Mouse (Mus musculus): ENCODE data around the gene Lgals12. TPM values are rescaled to one million over a fixed set of nuclear protein-coding genes. Genes with fewer than 3 reads are reported as not detected.

Gene Lgals12
- polyA plus RNA-seq, 1 experiment from 2014 or later, result 1.2 TPM

Other genes starting within 250 kb of the Lgals12 start
- gene Spindoc, start 224.2 kb downstream of the Lgals12 start, polyA plus RNA-seq (2014; fragmentation: Nextera tagmentation; extraction: Ambion mirVana), result 24.5 and 35.8 TPM in 2 replicates
- gene 2700081O15Rik, start 189.6 kb downstream of the Lgals12 start, polyA plus RNA-seq (2014; fragmentation: Nextera tagmentation; extraction: Ambion mirVana), result 9.8 and 10.4 TPM in 2 replicates
- gene Rtn3, start 123.9 kb downstream of the Lgals12 start, polyA plus RNA-seq (2014; fragmentation: Nextera tagmentation; extraction: Ambion mirVana), result 127 and 131 TPM in 2 replicates
- 12.5 and 17.7 TPM in 2 replicates for gene Atl3, start 113.2 kb downstream of the Lgals12 start, polyA plus RNA-seq (2014; fragmentation: Nextera tagmentation; extraction: Ambion mirVana)
- gene Pla2g16, start 49.7 kb downstream of the Lgals12 start, polyA plus RNA-seq (2014; fragmentation: Nextera tagmentation; extraction: Ambion mirVana), result 7.4 and 8.1 TPM in 2 replicates
- gene Hrasls5, start 5.3 kb upstream of the Lgals12 start, polyA plus RNA-seq (2014; fragmentation: Nextera tagmentation; extraction: Ambion mirVana), result not detected in 2 replicates
- 0.29 and 0.92 TPM in 2 replicates for gene Slc22a19, start 104.1 kb upstream of the Lgals12 start, polyA plus RNA-seq (2014; fragmentation: Nextera tagmentation; extraction: Ambion mirVana)
- gene Slc22a26, start 195.5 kb upstream of the Lgals12 start, polyA plus RNA-seq (2014; fragmentation: Nextera tagmentation; extraction: Ambion mirVana), result not detected in 2 replicates

Measured in kidney, embryonic 14.5 days (tissue).